Mouse (Mus musculus) ZHBTc4 (cell line): ENCODE measurements around the gene Ttc22.

ENCODE experiments used
- DNase-seq: peaks from one replicate; pipeline ENCODE4 v3.0.0-alpha.2; 2011; ENCODE audit warnings: low read depth, low spot score

Ttc22 gene

GRCm38 (mm10) chr4:106615637-106616036, 6.6 kb upstream of the Ttc22 start:
- DNase-seq, result peak; percentile 92

DNA sequence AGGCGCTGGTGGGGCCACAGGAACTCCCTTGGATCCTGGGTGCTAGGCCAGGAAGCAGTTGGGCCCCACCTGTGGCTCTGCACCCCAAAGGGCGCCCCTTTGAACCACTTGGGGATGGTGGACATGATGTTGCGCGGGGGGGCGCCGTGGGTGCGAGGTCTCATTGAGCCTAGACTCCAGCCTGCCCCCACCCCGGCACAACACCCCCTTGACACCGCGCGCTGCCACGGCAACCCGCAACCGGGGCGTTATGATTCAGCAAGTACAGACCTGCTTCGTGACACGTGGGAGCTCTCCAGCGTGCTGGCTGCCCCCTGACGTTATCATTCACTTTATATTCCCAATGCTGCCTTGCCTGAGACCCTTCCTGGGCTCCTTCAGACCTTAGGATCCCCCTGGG, 5.2 kb upstream of the Ttc22 start, which contains the start of gene Lexm:
Gene Lexm, minus strand, starts transcription at position 186 of the 400 bp plus-strand sequence.
- peak; percentile 60 for DNase-seq

DNA sequence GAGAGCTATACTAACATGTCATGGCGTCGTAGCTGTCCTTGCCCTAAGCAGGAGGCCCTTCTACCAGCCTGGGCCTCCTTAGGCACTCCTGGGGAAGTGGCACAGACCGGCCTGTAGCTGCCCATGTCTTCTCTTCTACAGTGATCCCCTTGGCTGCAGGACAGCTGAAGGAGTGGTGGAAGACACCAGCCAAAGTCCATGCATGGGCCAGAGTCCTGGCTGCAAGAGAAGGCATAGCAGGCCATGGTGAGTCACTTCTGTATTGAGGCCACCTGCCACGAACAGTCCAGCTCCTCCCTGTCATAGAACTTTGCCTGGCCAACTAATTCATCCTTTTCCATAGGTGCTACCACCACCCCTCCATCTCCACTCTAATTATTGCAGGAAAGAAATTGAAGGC, 3.3 kb upstream of the Ttc22 start:
- DNase-seq, result no peak

DNA sequence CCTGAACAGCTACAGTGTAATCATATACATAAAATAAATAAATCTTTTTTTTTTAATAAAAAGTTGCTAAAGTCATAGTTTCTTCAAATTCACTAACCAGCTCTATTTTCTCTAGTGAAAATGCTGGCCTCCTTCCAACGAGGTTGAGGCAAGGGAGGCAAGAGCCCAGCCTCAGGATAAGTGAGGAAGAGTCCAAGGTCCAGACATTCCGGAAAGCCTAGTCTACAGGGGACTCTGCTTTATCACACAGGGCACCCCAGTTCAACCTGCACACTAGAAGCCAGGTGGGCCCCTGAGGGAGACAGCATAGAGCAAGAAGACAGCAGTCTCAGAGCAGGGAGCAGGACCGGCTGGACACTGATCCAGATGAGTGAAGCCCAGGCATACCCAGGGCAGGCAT, 804 bp upstream of the Ttc22 start:
- DNase-seq, result no peak

- no peak for DNase-seq
These were observed 480 bp downstream of the Ttc22 start for GRCm38 (mm10) chr4:106622712-106623111.

DNA sequence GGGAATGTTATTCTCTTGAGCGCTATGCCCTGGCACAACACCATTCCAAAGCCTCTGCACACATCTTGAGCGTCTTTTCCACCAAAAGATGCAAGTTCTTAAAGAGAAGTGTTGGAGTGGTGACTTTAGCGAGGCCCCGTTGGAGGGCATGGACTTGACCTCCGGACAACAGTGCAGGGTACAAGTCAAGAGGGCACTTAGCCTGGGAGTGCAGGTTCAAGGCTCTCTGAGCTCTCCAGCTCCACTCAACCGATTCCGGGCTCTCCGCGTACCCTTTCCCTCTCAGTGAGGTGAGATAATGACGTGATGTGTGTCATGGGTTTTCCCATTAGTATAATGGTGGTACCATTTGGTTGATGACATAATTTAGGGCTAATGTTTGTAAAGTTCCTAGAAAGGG, 2.0 kb downstream of the Ttc22 start:
- no peak for DNase-seq

DNA sequence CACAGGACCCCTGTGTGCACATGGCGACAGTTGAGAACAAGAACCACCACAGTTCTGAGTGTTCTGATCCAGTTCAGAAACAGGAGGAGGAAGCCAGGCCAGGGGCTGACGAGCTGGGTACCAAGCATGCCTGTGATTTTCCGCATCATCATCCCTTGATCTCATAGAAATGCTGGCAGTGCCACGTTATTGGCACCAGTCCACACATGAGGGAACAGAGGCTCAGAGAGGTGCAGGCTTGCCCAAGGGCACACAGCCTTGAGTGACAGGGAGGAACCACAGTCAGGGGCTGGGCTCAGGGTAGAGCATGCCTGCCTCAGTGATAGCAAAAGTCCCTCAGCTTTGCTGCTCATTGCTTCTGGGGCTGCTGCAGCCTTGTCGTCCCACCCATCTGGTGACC, 5.6 kb downstream of the Ttc22 start:
- no peak for DNase-seq

GRCm38 (mm10) chr4:106628650-106629360, 6.6 kb downstream of the Ttc22 start:
- peak; percentile 37 for DNase-seq

DNA sequence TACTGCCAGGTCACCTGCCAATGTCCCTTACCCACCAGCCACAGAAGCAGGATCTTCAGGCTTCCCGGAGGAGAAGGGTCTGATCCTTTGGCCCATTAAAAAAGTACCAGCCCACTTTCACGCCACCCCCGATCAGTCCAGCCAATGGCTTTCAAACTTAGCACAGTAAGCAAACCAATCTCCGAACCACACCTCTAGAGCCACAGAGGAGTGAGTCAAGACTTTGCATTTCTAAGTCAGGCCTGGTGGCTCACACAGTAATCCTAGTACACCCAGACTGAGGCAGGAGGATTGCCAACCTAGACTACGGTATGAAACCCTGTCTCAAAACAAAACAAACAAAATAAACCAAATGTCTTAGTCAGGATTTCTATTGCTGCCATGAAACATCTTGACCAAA, 7.1 kb downstream of the Ttc22 start:
- DNase-seq, result peak; percentile 44

- peak; percentile 80 for DNase-seq
These were observed 8.3 kb downstream of the Ttc22 start for GRCm38 (mm10) chr4:106630333-106631220.

DNA sequence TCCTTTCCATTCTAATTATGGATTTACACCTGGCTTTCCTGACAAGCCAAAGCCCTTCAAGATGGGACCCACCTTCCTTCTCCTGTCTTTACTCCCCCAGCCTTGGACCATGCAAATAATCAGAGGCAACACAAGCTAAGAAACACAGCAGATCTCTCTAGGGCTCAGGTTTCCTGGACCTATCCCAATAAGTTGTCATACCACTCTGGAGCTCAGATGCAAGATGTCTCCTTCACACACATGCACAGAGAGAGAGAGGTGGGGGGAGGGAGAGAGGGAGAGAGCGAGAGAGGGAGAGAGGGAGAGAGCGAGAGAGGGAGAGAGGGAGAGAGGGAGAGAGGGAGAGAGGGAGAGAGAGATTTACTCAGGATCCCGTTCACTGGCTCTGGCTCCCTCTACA, 10.1 kb downstream of the Ttc22 start:
- no peak for DNase-seq

- no peak for DNase-seq
These were observed 11.3 kb downstream of the Ttc22 start for GRCm38 (mm10) chr4:106633281-106634085.

DNA sequence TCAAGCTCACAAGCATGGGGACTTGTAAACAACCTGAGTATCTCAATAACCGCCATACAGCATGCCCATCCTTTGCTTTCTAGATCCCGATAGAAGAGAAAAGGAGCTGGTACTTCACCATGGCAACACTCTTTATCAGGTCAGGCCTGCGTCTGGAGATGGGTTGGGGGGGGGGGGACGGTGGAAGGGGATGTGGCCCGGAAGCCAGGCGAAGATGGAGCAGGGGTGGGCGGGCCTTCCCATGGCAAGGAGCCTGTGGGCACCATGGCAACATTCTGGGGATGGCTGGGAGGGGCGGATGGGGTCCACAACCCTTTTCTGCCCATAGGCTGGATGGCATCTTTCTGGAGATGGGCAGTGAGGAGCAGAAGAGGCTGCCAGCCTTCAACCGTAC, 11.9 kb downstream of the Ttc22 start:
- no peak for DNase-seq

- no peak for DNase-seq
These were observed 21.4 kb downstream of the Ttc22 start for GRCm38 (mm10) chr4:106643483-106644217.

DNA sequence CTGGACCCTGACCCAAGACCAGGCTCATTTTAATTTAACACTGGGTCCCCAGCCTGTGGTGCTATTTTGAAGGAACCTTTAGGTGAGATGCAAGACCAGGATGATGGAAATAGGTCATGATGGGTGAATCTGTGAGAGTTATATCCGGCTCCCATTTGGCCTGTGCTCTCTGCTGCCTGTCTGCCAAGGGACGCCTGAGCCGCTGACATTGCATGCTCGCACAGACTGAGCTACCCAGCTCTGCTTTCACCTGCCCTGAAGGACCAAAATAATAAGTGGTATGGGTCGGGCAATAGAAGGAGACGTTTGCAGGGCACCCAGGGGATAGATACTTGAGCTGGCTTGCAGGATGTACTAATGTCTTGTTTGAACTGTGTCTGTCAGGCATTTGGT, 22.0 kb downstream of the Ttc22 start:
- no peak for DNase-seq

GRCm38 (mm10) chr4:106645797-106646196, 23.6 kb downstream of the Ttc22 start:
- DNase-seq, result no peak

- DNase-seq, result no peak
These were observed 24.9 kb downstream of the Ttc22 start for GRCm38 (mm10) chr4:106647137-106647536.

DNA sequence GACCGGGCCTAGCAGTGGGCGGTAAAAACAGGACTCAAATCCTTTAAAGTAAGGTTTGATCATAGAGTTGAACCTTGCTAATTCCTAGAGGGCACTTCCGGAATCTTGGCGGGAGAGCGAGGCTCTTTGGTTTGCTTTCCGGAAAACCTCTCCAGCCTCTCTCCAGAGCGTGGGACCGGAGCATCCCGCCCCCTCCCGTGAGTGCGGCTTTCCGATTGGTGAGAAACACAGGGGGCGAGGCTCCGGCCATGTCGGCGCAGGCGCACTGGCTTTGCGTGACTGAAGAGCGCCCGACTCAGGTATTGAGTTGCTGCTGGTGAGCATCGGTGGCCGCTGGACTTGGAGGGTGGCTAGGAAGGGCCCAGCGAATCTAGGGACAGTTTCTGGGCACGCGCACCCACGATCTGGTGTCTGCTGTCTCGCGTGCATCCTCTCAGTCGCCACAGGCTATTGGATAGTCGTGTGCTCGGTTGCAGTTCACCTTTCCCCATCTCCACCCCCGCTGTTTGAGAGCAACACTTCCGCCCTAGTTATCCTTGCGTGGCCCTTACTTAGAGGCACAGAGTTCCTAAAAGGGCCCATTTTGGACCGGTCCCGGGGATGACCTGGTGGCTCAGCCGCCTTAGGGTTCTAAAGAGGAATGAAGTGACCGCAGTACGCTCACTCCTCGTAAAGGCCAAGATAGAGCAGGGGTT, 28.7 kb downstream of the Ttc22 start, which contains the start of gene Pars2:
Gene Pars2, plus strand, starts transcription at position 237 of the 695 bp plus-strand sequence.
- peak; percentile 99 for DNase-seq

DNA sequence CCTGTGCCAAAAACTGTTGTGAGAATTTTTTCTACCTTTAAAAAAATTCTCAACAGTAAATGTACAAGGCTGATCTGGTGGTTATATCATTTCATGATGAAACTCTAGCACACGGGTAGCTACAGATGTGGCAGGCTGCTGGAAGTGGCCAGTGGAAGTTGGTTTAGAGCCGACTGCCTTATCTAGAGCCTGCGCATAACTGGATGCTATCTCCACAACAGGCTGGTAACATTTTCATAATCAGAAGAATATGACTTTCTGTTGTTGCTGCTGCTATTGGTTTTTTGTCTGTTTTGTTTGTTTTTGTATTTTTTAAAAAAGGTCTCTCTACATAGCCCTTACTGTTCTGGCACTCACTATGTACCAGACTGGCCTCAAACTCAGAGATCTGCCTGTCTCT, 30.3 kb downstream of the Ttc22 start:
- DNase-seq, result no peak

- peak; percentile 54 for DNase-seq
These were observed 30.8 kb downstream of the Ttc22 start for GRCm38 (mm10) chr4:106653051-106653450.

GRCm38 (mm10) chr4:106655681-106656080, 33.4 kb downstream of the Ttc22 start:
- no peak for DNase-seq
